Mouse (Mus musculus) testis, adult 2 months (tissue): ENCODE measurements around the gene Dolpp1. TPM values are rescaled to one million over a fixed set of nuclear protein-coding genes. Genes with fewer than 3 reads are reported as not detected.

Source experiments
- H3K27ac ChIP-seq: fragments of 200-500 bp; 2 replicates; pipeline ENCODE4 v1.5.1; 2012; ENCODE audit warnings: low read depth, low read length; ENCODE audit not compliant: control insufficient read depth, insufficient read depth
- H3K27me3 ChIP-seq: fragments of 200-500 bp; 2 replicates; pipeline ENCODE4 v1.6.1; 2012; ENCODE audit warnings: mild to moderate bottlenecking, low read length, moderate library complexity; ENCODE audit not compliant: control insufficient read depth, insufficient read depth
- H3K36me3 ChIP-seq: fragments of 200-500 bp; 2 replicates; pipeline ENCODE4 v1.6.1; 2012; ENCODE audit warnings: mild to moderate bottlenecking, low read length; ENCODE audit not compliant: control insufficient read depth, insufficient read depth
- H3K4me1 ChIP-seq: fragments of 200-500 bp; 2 replicates; pipeline ENCODE4 v1.6.1; 2012; ENCODE audit warnings: low read length; ENCODE audit not compliant: control insufficient read depth, insufficient read depth
- H3K4me3 ChIP-seq: fragments of 200-500 bp; 2 replicates; pipeline ENCODE4 v1.5.1; 2012; ENCODE audit warnings: low read depth, mild to moderate bottlenecking, low read length, moderate library complexity, mixed read lengths; ENCODE audit not compliant: control insufficient read depth
- CTCF ChIP-seq: fragments of 200-500 bp; IDR thresholded peaks from 2 replicates; pipeline ENCODE4 v1.5.1; 2012; ENCODE audit warnings: low read depth, mild to moderate bottlenecking, inconsistent platforms, low read length, moderate library complexity; ENCODE audit not compliant: control insufficient read depth, insufficient read depth, insufficient replicate concordance
- POLR2A ChIP-seq: fragments of 200-500 bp; IDR thresholded peaks from 2 replicates; pipeline ENCODE4 v1.6.1; 2012; ENCODE audit warnings: low read depth, mild to moderate bottlenecking, inconsistent platforms, low read length, moderate library complexity; ENCODE audit not compliant: control insufficient read depth
- polyA plus RNA-seq: library from polyadenylated mRNA; depleted of rRNA; stranded (reverse); fragments of >200 nt; gene quantifications from 2 replicates; pipeline ENCODE4 v1.2.3, GENCODE M21; 2012

The Dolpp1 gene
- polyA plus RNA-seq, 1 experiment = 32.6 TPM

- no peaks in the 10 kb centered on the region; the same call in none of the 2 replicates for H3K4me1 ChIP-seq
- H3K27me3 ChIP-seq = no peaks in the 10 kb centered on the region
- H3K27ac ChIP-seq = no peak overlapping the region
- TF ChIP-seq POLR2A (no peak), CTCF (no peak)
- H3K36me3 ChIP-seq = no peaks in the 10 kb centered on the region; the same call in 1 of the 2 replicates
- no peak overlapping the region for H3K4me3 ChIP-seq
These were observed 12.7 kb upstream of the Dolpp1 start for GRCm38 (mm10) chr2:30379307-30379706.

- Histone ChIP-seq H3K4me3 (no peak overlapping the region), H3K27ac (no peak overlapping the region), H3K36me3 (no peaks in the 10 kb centered on the region; the same call in 1 of the 2 replicates), H3K27me3 (no peaks in the 10 kb centered on the region), H3K4me1 (no peaks in the 10 kb centered on the region; the same call in none of the 2 replicates)
- no peak for TF ChIP-seq CTCF
- no peak for TF ChIP-seq POLR2A
These were observed 11.3 kb upstream of the Dolpp1 start for GRCm38 (mm10) chr2:30380564-30381376.

GRCm38 (mm10) chr2:30381377-30381725, 10.7 kb upstream of the Dolpp1 start:
- no peak overlapping the region for H3K27ac ChIP-seq
- H3K4me3 ChIP-seq = no peak overlapping the region
- TF ChIP-seq POLR2A = no peak
- TF ChIP-seq CTCF = no peak
- no peaks in the 10 kb centered on the region; the same call in none of the 2 replicates for H3K4me1 ChIP-seq
- no peaks in the 10 kb centered on the region; the same call in 1 of the 2 replicates for H3K36me3 ChIP-seq
- no peaks in the 10 kb centered on the region for H3K27me3 ChIP-seq

GRCm38 (mm10) chr2:30384814-30385213, 7.2 kb upstream of the Dolpp1 start:
- TF ChIP-seq CTCF (no peak), POLR2A (no peak)
- H3K4me3 ChIP-seq = no peak overlapping the region
- no peak overlapping the region for H3K27ac ChIP-seq
- H3K36me3 ChIP-seq = no peaks in the 10 kb centered on the region; the same call in 1 of the 2 replicates
- no peaks in the 10 kb centered on the region for H3K27me3 ChIP-seq
- no peaks in the 10 kb centered on the region; the same call in none of the 2 replicates for H3K4me1 ChIP-seq

- H3K27ac ChIP-seq = no peak overlapping the region
- no peak overlapping the region for H3K4me3 ChIP-seq
- no peaks in the 10 kb centered on the region for H3K27me3 ChIP-seq
- H3K4me1 ChIP-seq = no peaks in the 10 kb centered on the region; the same call in none of the 2 replicates
- TF ChIP-seq POLR2A = no peak
- no peak for TF ChIP-seq CTCF
- no peaks in the 10 kb centered on the region; the same call in 1 of the 2 replicates for H3K36me3 ChIP-seq
These were observed 6.5 kb upstream of the Dolpp1 start for GRCm38 (mm10) chr2:30385591-30385990.

GRCm38 (mm10) chr2:30386913-30387312, 5.1 kb upstream of the Dolpp1 start:
- no peak for TF ChIP-seq CTCF
- no peak for TF ChIP-seq POLR2A

GRCm38 (mm10) chr2:30389000-30389399, 3.1 kb upstream of the Dolpp1 start:
- no peak overlapping the region for H3K4me3 ChIP-seq
- no peak overlapping the region for H3K27ac ChIP-seq
- no peaks in the 10 kb centered on the region for H3K27me3 ChIP-seq
- H3K36me3 ChIP-seq = no peaks in the 10 kb centered on the region
- no peak for TF ChIP-seq CTCF
- TF ChIP-seq POLR2A = no peak
- H3K4me1 ChIP-seq = peaks cover 15% of the 10 kb centered on the region

More at GRCm38 (mm10) chr2:30386913-30387312, 5.1 kb upstream of the Dolpp1 start:
- Histone ChIP-seq H3K4me1 (peaks cover 7% of the 10 kb centered on the region), H3K27ac (no peak overlapping the region), H3K27me3 (no peaks in the 10 kb centered on the region), H3K36me3 (no peaks in the 10 kb centered on the region; the same call in 1 of the 2 replicates), H3K4me3 (no peak overlapping the region)
